Mouse (Mus musculus): ENCODE measurements around the gene Slc25a12.

The Slc25a12 gene

DNA sequence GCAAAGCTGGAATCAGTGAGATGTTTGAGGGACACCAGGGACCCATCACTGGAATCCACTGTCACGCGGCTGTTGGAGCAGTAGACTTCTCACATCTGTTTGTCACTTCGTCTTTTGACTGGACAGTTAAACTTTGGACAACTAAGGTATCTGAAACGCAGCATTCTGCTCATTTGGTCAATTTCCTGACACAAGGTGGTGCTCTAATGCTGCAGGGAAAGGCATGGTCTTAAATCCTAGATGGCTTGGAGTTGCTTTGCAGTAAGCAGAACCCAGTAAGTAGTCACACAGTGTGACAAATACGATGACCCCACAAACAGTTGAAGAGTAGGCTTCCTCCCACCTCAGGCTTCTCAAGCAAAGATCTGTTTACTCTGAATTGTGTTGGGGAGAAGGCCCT is 116.7 kb downstream of the Slc25a12 start:
- DNase-seq (ENCODE audit: low read depth, low spot score), result peak; percentile 20

GRCm38 (mm10) chr2:71248071-71248470 is 119.5 kb downstream of the Slc25a12 start:
- no peak for DNase-seq (ENCODE audit: low read depth, low spot score)

- DNase-seq (ENCODE audit: low read depth, low spot score), result no peak
Observed at GRCm38 (mm10) chr2:71246096-71246495, 121.5 kb downstream of the Slc25a12 start.

DNA sequence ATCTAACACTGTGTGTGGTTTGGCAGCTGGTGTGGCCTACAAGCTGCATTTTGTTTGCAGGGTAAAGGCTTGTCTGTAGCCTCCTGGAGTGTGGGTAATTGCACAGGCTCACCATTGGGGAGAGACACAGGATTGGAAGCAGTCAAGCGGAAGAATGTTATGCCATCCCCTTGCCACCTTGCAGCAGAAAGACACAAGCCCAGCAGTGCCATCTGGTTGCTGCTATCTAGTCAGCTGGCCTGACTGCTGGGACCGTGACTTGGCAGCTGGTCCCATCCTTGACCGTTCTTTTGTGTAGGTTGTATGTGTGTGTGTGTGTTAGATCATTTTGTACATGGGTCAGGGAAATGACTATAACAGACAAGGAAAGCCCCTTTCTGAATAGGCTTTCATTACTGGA is 122.1 kb downstream of the Slc25a12 start:
- peak; percentile 53 for DNase-seq (ENCODE audit: low read depth, low spot score)

DNA sequence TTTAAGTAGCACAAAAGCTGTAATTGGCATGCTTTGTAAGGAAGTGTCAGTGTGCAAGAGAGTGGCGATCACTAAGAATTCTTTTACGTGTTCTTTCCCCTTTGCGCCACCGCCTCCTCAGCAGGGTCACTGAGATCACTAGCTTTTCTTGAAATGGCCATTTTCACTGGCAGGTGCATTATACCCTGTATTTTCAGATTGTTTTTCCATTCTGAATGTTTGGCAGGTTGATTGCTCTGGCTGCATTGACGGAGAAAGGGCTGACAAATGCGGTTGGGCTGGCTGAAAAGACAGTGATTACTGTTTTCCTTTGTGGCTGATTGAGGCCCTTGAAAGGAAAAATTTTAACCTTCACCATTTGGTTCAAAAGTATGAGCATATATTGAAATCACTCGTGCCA is 122.7 kb downstream of the Slc25a12 start:
- no peak for DNase-seq (ENCODE audit: low read depth, low spot score)

DNA sequence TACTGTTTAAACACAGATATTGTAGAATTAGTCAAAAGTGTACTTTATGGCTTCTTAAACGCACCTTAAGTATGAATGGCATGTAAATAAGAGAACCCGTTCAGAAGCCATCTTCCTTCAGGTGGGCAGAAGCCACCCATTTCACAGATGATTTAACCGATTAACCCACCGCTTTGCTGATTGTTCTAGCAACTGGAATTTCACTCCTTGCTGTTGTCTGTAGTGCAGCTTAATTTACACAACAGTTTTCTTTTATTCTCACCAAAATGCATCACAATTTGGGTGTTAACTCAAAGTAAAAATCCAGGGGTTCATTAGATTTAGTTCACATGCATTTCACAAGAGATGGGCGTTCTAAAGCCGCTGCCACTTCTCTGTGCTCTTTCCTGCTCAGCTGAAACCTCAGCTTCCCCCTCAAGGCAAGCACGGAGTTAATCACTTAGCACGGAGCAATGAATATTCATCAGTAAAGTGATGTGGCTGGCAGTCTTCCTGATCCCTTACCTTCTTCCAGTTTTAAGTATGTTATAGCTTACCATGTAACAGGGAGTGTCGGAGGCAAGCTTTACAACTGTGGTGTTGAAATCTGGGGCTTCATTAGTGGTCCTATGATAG is 124.4 kb downstream of the Slc25a12 start:
- DNase-seq (ENCODE audit: low read depth, low spot score), result no peak

DNA sequence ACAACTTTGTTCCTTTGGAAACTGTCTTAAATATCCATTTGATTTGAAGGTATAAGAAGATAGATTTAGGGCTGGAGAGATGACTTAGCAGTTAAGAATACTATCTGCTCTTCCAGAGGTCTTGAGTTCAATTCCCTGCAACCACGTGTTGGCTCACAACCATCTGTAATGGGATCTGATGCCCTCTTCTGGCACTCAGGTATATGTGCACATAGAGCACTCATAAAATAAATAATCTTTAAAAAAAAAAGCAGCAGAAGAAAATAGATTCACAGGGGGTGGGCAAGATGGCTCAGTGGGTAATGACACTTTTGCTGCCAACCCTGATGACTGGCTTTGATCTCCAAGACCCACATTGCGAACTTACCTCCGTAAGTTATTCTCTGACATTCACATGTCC is 125.4 kb downstream of the Slc25a12 start:
- DNase-seq (ENCODE audit: low read depth, low spot score), result no peak

- no peak for DNase-seq (ENCODE audit: low read depth, low spot score)
Observed at GRCm38 (mm10) chr2:71241505-71241904, 126.0 kb downstream of the Slc25a12 start.

DNA sequence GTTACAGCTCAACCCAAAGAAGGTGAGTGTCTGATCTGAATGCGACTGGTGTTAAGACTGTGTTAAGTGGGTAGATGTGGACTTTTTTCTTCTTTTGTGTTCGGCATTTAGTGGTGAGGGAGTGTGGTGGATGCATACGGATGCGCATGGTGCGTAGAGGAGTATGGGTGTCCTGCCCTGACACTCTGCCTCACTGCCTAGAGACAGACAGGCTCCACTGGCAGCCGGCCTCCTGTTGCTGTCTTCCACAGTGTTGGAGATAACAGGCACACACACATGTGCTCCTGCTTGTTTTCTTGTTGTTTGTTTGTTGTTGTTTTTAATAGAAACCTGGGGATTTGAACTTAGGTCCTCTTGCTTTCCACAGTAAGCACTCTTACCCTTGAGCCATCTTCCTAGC is 131.5 kb downstream of the Slc25a12 start:
- DNase-seq (ENCODE audit: low read depth, low spot score), result no peak

DNA sequence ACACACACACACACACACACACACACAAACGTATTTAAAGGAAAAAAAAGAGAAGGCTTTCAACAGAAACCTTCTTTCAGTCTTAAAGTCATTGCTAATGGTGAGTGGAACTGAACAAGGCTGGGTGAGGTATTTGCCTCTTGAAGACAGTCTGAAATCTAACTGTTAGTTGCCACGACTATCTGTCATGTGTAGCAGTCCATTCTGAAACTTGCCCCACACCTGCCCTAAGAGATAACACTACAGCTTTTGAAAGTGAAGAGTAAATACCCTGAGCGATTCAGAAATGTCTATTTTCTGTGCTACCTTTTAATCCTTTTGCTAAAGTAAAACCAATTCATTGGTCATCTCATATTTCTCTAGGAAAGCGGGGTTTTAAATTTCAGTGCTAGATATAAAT is 132.1 kb downstream of the Slc25a12 start:
- DNase-seq (ENCODE audit: low read depth, low spot score), result no peak

- no peak for DNase-seq (ENCODE audit: low read depth, low spot score)
Observed at GRCm38 (mm10) chr2:71232976-71233375, 134.6 kb downstream of the Slc25a12 start.

DNA sequence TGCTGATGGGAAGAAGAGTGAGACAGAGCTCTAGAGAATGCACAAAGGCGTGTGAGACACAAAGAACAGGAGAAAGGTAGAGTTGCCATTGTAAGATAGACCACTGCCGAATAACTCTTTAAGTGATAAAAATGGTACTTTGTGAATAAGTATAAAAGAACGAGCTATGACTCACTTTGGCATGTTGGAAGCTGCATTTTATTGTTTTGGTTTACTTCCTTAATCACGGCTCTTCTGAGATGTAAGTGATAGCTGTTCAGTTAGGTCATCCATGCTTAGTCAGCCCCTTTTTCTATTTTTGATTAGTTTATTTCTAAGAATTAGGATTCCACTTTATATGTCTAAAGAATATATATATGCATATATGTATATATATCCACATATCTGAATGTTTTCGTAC is 135.6 kb downstream of the Slc25a12 start:
- DNase-seq (ENCODE audit: low read depth, low spot score), result no peak

- no peak for DNase-seq (ENCODE audit: low read depth, low spot score)
Observed at GRCm38 (mm10) chr2:71229603-71230002, 137.9 kb downstream of the Slc25a12 start.

DNA sequence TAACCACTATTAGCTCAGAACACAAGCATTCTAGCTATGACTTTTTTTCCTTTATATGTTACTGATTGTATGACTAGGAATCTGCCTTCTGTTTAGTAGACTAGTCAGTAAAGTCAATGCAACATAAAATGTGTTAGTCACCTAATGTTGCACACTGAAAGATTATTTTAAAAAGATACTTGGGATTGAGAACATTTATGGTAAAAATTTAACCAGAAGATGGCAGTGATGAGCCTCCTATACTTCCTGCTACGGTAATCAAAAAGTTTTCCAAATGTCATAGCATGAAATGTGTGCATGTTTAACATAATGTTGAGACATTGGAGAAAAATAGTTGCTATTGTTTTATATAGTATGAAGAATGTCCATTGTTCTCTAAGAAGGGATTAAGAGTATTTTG is 140.2 kb downstream of the Slc25a12 start:
- DNase-seq (ENCODE audit: low read depth, low spot score), result no peak

Measured in retina, postnatal 7 days (tissue).